Mouse (Mus musculus) heart, embryonic 15.5 days (tissue): Measurements from ENCODE around the gene Gkap1. TPM values are rescaled to one million over a fixed set of nuclear protein-coding genes. Genes with fewer than 3 reads are reported as not detected.

Experiments
- microRNA-seq: library from miRNA; unstranded; fragments of <30 nt; microRNA quantifications from one replicate; pipeline ENCODE4, GENCODE M21; 2016
- polyA plus RNA-seq: library from polyadenylated mRNA; unstranded; fragments of >200 nt; fragmentation: Nextera tagmentation; extraction: Ambion mirVana; gene quantifications from 2 replicates; pipeline ENCODE4 v1.2.1, GENCODE M21; 2015

Gene Gkap1
- polyA plus RNA-seq, 1 experiment from 2014 or later: 27.4 TPM

Small RNA genes lying within 50 kb of the gene (microRNA-seq; reads per million reads assigned to microRNA genes)
- not detected for gene Mir6369

Other genes with a start within 250 kb of the Gkap1 start
- 7.1 and 7.2 TPM in 2 replicates for gene Klhl3, start 162.1 kb downstream of the Gkap1 start, polyA plus RNA-seq
- gene Hnrnpa0, start 147.1 kb downstream of the Gkap1 start, polyA plus RNA-seq: 15.9 and 21.0 TPM in 2 replicates
- gene Idnk, start 118.0 kb downstream of the Gkap1 start, polyA plus RNA-seq: 29.5 and 30.3 TPM in 2 replicates
- gene Ubqln1, start 60.0 kb downstream of the Gkap1 start, polyA plus RNA-seq: 68.4 and 81.4 TPM in 2 replicates
- gene Kif27, start 83.4 kb upstream of the Gkap1 start, polyA plus RNA-seq: 0.37 and 0.43 TPM in 2 replicates
- 26.3 and 27.7 TPM in 2 replicates for gene 2210016F16Rik, start 109.5 kb upstream of the Gkap1 start, polyA plus RNA-seq
- gene Rmi1, start 126.5 kb upstream of the Gkap1 start, polyA plus RNA-seq: 18.5 and 19.2 TPM in 2 replicates
- gene Hnrnpk, start 127.6 kb upstream of the Gkap1 start, polyA plus RNA-seq: 888 and 900 TPM in 2 replicates